Mouse (Mus musculus) lung, embryonic 16.5 days (tissue): ENCODE results near the gene Evx2. TPM values are rescaled to one million over a fixed set of nuclear protein-coding genes. Genes with fewer than 3 reads are reported as not detected.

Experiments used
- ATAC-seq: fragments of 200-750 bp; cut with Nextera tagmentation; 2 replicates; pipeline ENCODE4 v1.8.0; 2017; ENCODE audit warnings: low read depth, mild to moderate bottlenecking, moderate library complexity
- H3K27ac ChIP-seq: fragments of 300-500 bp; sonication (generic); 2 replicates; pipeline ENCODE4 v1.5.1; 2014; ENCODE audit warnings: mild to moderate bottlenecking, control low read depth, low read length
- H3K27me3 ChIP-seq: fragments of 300-500 bp; sonication (generic); 2 replicates; pipeline ENCODE4 v1.6.1; 2014; ENCODE audit warnings: low read depth, low read length, mixed read lengths; ENCODE audit not compliant: control insufficient read depth, insufficient read depth
- H3K36me3 ChIP-seq: fragments of 300-500 bp; sonication (generic); 2 replicates; pipeline ENCODE4 v1.6.1; 2014; ENCODE audit warnings: low read length; ENCODE audit not compliant: control insufficient read depth, insufficient read depth
- H3K4me1 ChIP-seq: fragments of 300-500 bp; sonication (generic); replicated peaks from 2 replicates; pipeline ENCODE4 v1.6.1; 2014; ENCODE audit warnings: low read length, mixed read lengths; ENCODE audit not compliant: control insufficient read depth, insufficient read depth
- H3K4me2 ChIP-seq: fragments of 300-500 bp; sonication (generic); 2 replicates; pipeline ENCODE4 v1.6.1; 2014; ENCODE audit warnings: low read depth, low read length, control low read depth
- H3K4me3 ChIP-seq: fragments of 300-500 bp; sonication (generic); 2 replicates; pipeline ENCODE4 v1.5.1; 2014; ENCODE audit warnings: mild to moderate bottlenecking, low read length, control low read depth
- H3K9ac ChIP-seq: fragments of 300-500 bp; sonication (generic); 2 replicates; pipeline ENCODE4 v1.6.1; 2014; ENCODE audit warnings: low read length, control low read depth
- H3K9me3 ChIP-seq: fragments of 300-500 bp; sonication (generic); 2 replicates; pipeline ENCODE4 v1.6.1; 2016; ENCODE audit warnings: low read length; ENCODE audit not compliant: control insufficient read depth
- WGBS: fragments of 180-500 bp; shearing (Covaris S2); extraction: QIAGEN DNeasy Blood & Tissue Kit; methylation state at CpG from one replicate; pipeline ENCODE4 v1.1.7; 2014; 5-methylcytosine and 5-hydroxymethylcytosine counted together
- polyA plus RNA-seq: library from polyadenylated mRNA; unstranded; fragments of >200 nt; fragmentation: Nextera tagmentation; extraction: Ambion mirVana; gene quantifications from 2 replicates; pipeline ENCODE4 v1.2.1, GENCODE M21; 2015

The Evx2 gene
- polyA plus RNA-seq, 1 experiment from 2014 or later: not detected

DNA sequence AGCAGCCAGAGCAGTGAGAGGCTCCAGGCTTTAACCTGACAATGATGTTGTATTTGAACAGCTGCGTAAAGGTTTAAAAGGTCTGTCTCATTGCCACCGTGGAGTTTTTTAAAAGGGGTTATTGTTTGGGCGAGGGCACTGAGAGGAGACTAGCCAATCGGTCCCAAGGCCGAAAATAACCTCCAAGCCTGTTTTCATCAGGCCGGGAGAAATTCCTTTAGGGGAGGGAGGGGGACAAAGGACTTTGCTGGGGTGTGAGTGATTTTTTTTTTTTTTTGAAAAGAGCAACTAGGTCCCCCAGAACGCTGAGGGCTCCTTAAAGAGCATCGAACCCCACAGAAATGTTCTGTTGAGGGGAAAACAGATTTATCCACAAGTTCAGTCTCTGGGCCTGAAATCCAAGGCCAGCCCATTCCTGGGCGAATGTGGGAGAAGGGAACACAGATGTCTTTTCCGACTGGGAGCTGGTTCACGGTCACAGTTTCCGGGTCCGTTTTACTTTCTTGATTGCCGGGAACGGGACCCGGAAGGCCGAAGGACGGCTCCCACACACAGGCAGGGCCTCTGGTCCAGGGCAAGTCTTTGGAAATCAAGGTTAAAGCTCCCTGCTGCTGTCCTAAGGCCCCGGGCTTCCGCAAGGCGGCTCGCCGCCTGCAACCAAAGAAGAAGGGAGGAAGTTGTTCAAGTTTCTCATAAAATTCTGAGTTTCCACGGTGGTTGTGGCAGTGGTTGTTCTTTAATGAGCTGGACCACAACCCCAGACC is 30.4 kb upstream of the Evx2 start:
- Histone ChIP-seq H3K27ac (no peak overlapping the region), H3K9me3 (no peaks in the 10 kb centered on the region), H3K27me3 (peaks cover 87% of the 10 kb centered on the region), H3K4me2 (no peak overlapping the region), H3K4me3 (no peak overlapping the region), H3K4me1 (no peaks in the 10 kb centered on the region), H3K36me3 (no peaks in the 10 kb centered on the region), H3K9ac (no peak overlapping the region)
- under 1% methylated on average over 24 of the region's 24 CpGs for WGBS
- ATAC-seq: no peak

DNA sequence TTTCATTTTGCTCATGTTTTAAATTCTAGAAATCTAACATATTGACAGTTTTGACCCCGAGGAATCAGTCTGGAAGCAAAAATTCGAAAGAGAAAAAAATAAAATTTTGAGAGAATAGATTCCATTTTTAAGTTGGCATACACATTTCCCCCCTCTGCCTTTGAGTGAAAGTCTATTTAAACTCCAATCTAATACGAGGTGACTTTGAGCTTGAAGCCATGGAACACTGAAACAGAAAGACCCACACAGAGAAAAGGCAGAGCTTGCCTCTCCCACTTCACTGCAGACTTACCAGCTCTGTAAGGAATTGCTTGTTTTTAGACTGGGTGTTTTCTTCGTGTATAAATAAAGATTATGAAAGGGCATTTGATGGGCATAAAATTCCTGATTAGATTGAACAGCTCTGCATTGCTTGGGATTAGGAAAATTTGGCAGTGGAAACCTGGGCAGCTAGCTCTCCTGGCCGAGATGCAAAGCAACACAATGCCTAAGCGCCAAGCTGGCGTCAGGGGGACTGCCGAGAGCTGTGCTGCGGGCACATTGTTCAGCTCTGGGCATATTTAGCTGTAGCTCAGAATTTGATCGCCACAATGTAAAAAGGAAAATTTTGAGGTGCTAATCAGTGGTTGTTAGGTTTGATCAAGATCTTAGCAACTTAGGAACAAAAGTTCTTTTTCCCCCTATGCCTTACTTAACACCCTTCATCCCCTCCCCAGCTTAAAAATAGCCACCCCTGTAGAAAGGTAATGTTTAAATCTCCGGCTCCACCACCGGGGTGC is 29.6 kb upstream of the Evx2 start:
- WGBS: 4% methylated on average over 12 of the region's 12 CpGs
- H3K4me3 ChIP-seq: no peak overlapping the region
- ATAC-seq: no peak
- H3K4me1 ChIP-seq: no peaks in the 10 kb centered on the region
- no peak overlapping the region for H3K9ac ChIP-seq
- no peaks in the 10 kb centered on the region for H3K36me3 ChIP-seq
- no peak overlapping the region for H3K4me2 ChIP-seq
- H3K27ac ChIP-seq: no peak overlapping the region
- H3K27me3 ChIP-seq: peaks cover 87% of the 10 kb centered on the region
- H3K9me3 ChIP-seq: no peaks in the 10 kb centered on the region

DNA sequence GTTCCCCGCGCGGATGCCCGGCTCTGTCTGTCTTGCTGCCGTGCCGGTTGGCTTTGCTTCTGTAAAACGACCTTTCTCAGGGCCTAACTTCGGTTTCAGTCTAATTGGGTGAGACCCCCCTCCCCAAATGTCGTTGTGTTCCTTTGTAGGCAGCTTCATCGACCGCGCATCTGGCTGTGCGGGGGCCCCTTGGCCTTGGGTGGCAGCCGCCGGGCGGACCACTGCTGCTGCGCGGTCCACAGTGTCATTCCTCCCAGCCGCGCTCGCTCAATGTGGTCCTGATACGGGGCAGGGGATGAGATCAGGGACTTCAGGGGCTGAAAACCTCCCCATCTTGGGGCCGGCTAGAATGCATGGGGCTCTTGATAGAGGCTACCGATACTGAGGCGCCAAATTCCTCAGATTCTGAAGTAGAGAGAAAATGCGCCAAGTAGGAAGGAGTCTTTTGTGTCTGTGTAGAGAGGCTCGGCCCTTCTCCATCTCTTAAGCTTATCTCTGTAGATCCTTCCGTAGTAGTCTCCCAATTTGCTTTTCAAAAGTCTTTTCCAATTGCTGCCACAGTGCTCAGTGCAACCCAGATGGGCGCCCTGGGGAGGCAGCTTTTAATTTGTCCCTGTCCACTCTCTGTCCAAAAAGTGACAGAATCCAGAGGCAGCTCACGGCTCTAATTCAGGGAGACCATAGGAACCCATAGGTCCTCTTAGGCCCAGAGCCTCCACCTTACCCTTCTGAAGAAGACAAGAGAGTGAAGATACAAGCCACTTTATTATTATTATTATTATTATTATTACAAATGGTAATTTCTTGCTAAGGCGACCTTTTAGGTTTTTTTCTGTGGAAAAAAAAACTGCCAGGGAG is 28.6 kb upstream of the Evx2 start:
- Histone ChIP-seq H3K27ac (no peak overlapping the region), H3K4me3 (no peak overlapping the region), H3K4me2 (no peak overlapping the region), H3K4me1 (no peaks in the 10 kb centered on the region), H3K36me3 (no peaks in the 10 kb centered on the region), H3K9me3 (no peaks in the 10 kb centered on the region), H3K9ac (no peak overlapping the region), H3K27me3 (peaks cover 87% of the 10 kb centered on the region)
- no peak for ATAC-seq
- 1% methylated on average over 31 of the region's 31 CpGs for WGBS

DNA sequence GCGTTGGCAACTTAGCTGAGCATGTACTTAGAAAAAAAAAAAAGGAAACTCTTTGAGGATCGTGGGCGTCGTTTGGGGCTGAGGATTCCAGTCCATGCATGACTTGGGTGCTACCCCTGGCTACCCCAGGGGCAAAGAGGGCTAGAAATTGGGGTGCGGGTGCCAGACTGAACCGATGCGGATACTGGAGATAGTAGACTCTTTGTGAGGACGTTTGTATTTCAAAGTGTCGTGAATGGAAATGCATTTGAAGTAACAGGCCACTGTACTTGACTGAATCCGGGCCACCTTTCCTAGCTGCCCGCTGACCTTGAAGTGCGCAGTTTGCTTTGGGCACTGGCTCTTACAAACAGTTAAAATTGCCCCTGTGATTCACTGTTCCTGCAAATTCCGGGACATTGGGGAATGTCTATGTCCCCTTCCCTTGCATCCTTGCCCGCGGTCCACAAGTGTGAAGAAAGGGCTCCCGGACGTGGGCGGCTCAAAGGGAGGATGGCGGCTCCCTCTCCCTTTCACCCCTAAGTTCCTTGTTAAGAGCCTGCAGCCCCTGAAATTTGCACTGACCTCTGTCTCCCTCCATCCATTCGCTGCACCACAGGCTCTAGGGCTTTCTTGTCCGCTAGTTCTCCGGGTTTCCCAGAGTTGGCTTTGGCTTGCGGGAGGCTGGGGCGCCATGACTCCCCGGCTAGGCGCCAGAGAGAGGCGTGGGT is 27.8 kb upstream of the Evx2 start:
- Histone ChIP-seq H3K9me3 (no peaks in the 10 kb centered on the region), H3K4me2 (no peak overlapping the region), H3K27ac (no peak overlapping the region), H3K4me1 (peaks cover 6% of the 10 kb centered on the region; the same call in 1 of the 2 replicates), H3K4me3 (no peak overlapping the region), H3K36me3 (no peaks in the 10 kb centered on the region), H3K27me3 (peaks cover 87% of the 10 kb centered on the region), H3K9ac (no peak overlapping the region)
- no peak for ATAC-seq
- 1% methylated on average over 27 of the region's 27 CpGs for WGBS

DNA sequence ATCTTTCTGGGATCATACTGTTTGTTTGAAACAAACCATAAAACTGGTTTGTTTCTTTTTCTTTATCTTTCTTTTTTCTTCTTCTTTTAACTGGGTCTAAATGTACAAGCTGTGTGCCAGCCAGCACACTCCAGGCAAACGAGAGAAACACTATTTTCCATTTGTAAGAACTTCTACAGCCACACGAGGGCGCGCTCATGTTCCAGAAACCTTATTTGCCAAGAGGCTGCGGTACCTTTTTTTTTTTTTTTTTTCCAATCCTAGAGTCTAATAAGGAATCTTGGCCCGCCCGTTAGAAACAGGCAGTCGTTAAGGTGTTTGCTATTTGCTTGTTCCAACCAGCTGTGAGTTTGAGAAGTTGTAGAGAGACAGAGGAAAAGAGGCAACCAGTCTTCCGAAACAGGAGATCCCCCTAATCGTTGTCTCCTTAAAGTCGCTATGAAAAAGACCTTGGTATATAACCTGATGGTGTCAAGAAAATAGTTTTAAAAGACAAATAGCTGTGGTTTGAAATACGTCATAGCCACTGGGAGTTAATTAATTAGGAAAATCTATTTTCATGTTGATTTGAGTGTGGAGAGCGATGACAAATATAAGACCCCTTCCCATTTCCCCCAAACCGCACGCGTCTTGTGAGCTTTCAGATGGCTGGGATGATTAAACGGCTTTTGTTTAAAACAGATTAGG is 27.1 kb upstream of the Evx2 start:
- ATAC-seq: no peak
- Histone ChIP-seq H3K9ac (no peak overlapping the region), H3K4me2 (no peak overlapping the region), H3K27ac (no peak overlapping the region), H3K4me3 (no peak overlapping the region), H3K4me1 (peaks cover 10% of the 10 kb centered on the region; the same call in 1 of the 2 replicates), H3K9me3 (no peaks in the 10 kb centered on the region), H3K36me3 (no peaks in the 10 kb centered on the region), H3K27me3 (peaks cover 87% of the 10 kb centered on the region)
- WGBS: 7% methylated on average over 17 of the region's 17 CpGs

DNA sequence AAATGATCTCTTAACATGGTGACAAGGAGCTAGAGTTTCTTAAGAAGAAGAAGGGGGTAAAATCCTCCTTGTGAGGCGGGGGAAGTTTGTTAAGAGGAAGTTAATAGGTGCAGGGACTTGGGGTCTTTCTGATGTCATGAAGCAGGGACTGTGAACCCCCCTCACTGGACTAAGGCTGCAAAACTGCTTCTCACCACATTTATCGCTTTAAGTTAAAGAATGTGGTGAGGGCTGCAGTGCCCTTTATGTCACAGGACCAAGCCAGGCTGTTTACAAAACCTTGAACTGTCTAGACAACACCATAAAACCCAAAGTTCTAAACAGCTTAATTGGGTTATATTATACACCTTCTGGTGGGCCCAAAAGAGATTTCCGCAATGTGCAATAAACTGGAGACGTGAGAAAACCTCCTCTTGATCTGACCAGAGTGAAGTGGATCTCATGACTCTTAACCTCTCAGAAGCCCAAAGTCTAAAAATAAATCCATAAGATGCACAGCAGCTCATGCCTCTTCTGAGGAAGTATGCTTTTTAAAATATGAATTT is 25.8 kb upstream of the Evx2 start:
- Histone ChIP-seq H3K27me3 (peaks cover 94% of the 10 kb centered on the region), H3K27ac (no peak overlapping the region), H3K9me3 (no peaks in the 10 kb centered on the region), H3K9ac (no peak overlapping the region), H3K4me1 (peaks cover 10% of the 10 kb centered on the region; the same call in 1 of the 2 replicates), H3K4me3 (no peak overlapping the region), H3K4me2 (no peak overlapping the region), H3K36me3 (no peaks in the 10 kb centered on the region)
- WGBS: 14% methylated on average over 4 of the region's 4 CpGs
- no peak for ATAC-seq

DNA sequence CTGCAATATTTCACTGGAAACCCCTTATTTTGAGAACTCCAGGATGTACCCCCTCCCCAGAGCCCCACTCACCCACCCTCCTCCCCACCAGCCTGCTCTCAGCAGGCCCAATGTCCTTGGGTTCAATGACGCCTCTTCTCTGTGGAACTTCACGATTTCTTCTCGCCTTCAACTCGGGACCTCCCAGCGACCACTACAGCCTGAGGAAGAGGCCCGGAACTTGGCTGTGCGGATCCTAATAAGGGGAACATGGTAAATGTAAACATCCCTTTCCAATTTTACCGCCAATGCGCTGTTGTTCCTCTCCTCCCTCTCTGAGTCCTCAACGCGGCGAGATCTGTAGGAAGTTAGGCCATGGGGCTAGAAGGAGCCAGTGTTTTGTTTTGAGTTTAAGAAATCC is 24.7 kb upstream of the Evx2 start:
- Histone ChIP-seq H3K4me1 (peaks cover 10% of the 10 kb centered on the region; the same call in 1 of the 2 replicates), H3K9me3 (no peaks in the 10 kb centered on the region), H3K9ac (no peak overlapping the region), H3K4me2 (no peak overlapping the region), H3K36me3 (no peaks in the 10 kb centered on the region), H3K4me3 (no peak overlapping the region), H3K27me3 (peaks cover 94% of the 10 kb centered on the region), H3K27ac (no peak overlapping the region)
- 2% methylated on average over 12 of the region's 12 CpGs for WGBS
- no peak for ATAC-seq

DNA sequence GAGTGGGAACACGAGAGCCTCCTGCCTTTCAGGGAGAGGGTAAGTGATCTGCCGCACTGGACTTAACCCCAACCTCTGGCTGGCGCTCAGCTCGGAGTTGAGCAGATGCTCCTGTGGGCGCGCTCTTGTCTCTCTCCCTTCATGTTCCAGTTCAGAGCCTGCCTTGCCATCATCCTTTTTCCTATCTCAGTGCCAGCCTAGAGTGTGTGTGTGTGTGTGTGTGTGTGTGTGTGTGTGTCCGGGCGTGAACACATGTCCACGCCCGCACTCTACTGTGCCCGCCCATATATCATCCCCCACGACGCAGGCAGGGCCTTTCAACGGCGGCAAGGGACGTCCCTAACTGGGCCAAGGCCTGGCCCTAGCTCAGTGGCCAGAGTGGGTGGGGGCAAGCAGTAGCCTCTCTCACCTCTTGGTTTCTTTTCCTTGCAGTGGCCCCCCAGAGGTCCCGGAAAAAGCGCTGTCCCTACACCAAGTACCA is 24.2 kb upstream of the Evx2 start:
- WGBS: under 1% methylated on average over 18 of the region's 18 CpGs
- no peak for ATAC-seq
- Histone ChIP-seq H3K4me1 (peaks cover 10% of the 10 kb centered on the region; the same call in 1 of the 2 replicates), H3K9me3 (no peaks in the 10 kb centered on the region), H3K36me3 (no peaks in the 10 kb centered on the region), H3K4me3 (no peak overlapping the region), H3K27ac (no peak overlapping the region), H3K27me3 (peaks cover 95% of the 10 kb centered on the region), H3K9ac (no peak overlapping the region), H3K4me2 (no peak overlapping the region)
